Mouse (Mus musculus) liver, embryonic 11.5 days (tissue): ENCODE measurements around the gene Dhx30. TPM values are rescaled to one million over a fixed set of nuclear protein-coding genes. Genes with fewer than 3 reads are reported as not detected.
"Not testable (repeated sequence)": the region's sequence is repeated elsewhere in the genome, so short reads cannot be mapped to it uniquely, and the experiment has no call there.

ENCODE experiments used
- ATAC-seq: fragments of 200-750 bp; cut with Nextera tagmentation; replicated peaks from 2 replicates; pipeline ENCODE4 v1.8.0; 2017; ENCODE audit warnings: moderate number of reproducible peaks, mild to moderate bottlenecking, moderate TSS enrichment, moderate library complexity; ENCODE audit not compliant: low FRiP score
- DNase-seq: peaks from one replicate; pipeline ENCODE4 v3.0.0-alpha.2; 2017; ENCODE audit warnings: low spot score
- H3K27ac ChIP-seq: fragments of 300-500 bp; sonication (generic); 2 replicates; pipeline ENCODE4 v1.5.1; 2014; ENCODE audit warnings: mild to moderate bottlenecking, low read depth, low read length, control low read depth
- H3K27me3 ChIP-seq: fragments of 300-500 bp; sonication (generic); replicated peaks from 2 replicates; pipeline ENCODE4 v1.6.1; 2014; ENCODE audit warnings: low read length, mixed read lengths; ENCODE audit not compliant: control insufficient read depth, insufficient read depth
- H3K36me3 ChIP-seq: fragments of 300-500 bp; sonication (generic); 2 replicates; pipeline ENCODE4 v1.6.1; 2014; ENCODE audit warnings: mild to moderate bottlenecking, low read length, moderate library complexity, mixed read lengths; ENCODE audit not compliant: control insufficient read depth, insufficient read depth
- H3K4me1 ChIP-seq: fragments of 300-500 bp; sonication (generic); replicated peaks from 2 replicates; pipeline ENCODE4 v1.6.1; 2014; ENCODE audit warnings: low read length, mixed read lengths; ENCODE audit not compliant: control insufficient read depth, insufficient read depth
- H3K4me2 ChIP-seq: fragments of 300-500 bp; sonication (generic); 2 replicates; pipeline ENCODE4 v1.6.1; 2014; ENCODE audit warnings: mild to moderate bottlenecking, control low read depth, moderate library complexity
- H3K4me3 ChIP-seq: fragments of 300-500 bp; sonication (generic); 2 replicates; pipeline ENCODE4 v1.5.1; 2014; ENCODE audit warnings: low read depth, low read length, control low read depth
- H3K9ac ChIP-seq: fragments of 300-500 bp; sonication (generic); 2 replicates; pipeline ENCODE4 v1.6.1; 2014; ENCODE audit warnings: low read depth, low read length, control low read depth
- H3K9me3 ChIP-seq: fragments of 300-500 bp; sonication (generic); 2 replicates; pipeline ENCODE4 v1.6.1; 2016; ENCODE audit warnings: low read length, inconsistent platforms, mixed read lengths; ENCODE audit not compliant: control insufficient read depth
- WGBS: fragments of 180-500 bp; shearing (Covaris S2); extraction: QIAGEN DNeasy Blood & Tissue Kit; methylation state at CpG from one replicate; pipeline ENCODE4 v1.1.7; 2014; 5-methylcytosine and 5-hydroxymethylcytosine counted together
- polyA plus RNA-seq: library from polyadenylated mRNA; unstranded; fragments of >200 nt; fragmentation: Nextera tagmentation; extraction: Ambion mirVana; gene quantifications from 2 replicates; pipeline ENCODE4 v1.2.1, GENCODE M21; 2014

The Dhx30 gene
- polyA plus RNA-seq, 1 experiment from 2014 or later = 124 TPM

- DNase-seq (no peak), ATAC-seq (no peak)
- H3K9ac ChIP-seq = peak overlapping the region; percentile 97
- 44% methylated on average over 6 of the region's 6 CpGs for WGBS
- no peaks in the 10 kb centered on the region for H3K27me3 ChIP-seq
- H3K36me3 ChIP-seq = peaks cover 17% of the 10 kb centered on the region
- peak overlapping the region; percentile 92 for H3K4me2 ChIP-seq
- H3K4me1 ChIP-seq = peaks cover 16% of the 10 kb centered on the region
- no peaks in the 10 kb centered on the region for H3K9me3 ChIP-seq
- peak overlapping the region; percentile 92 for H3K4me3 ChIP-seq
- H3K27ac ChIP-seq = no peak overlapping the region
Measured at GRCm38 (mm10) chr9:110132921-110133320, 15.3 kb upstream of the Dhx30 start.

GRCm38 (mm10) chr9:110132201-110132605 is 14.6 kb upstream of the Dhx30 start:
- Histone ChIP-seq H3K9me3 (no peaks in the 10 kb centered on the region), H3K36me3 (peaks cover 17% of the 10 kb centered on the region), H3K4me2 (peak overlapping the region; percentile 92), H3K27me3 (no peaks in the 10 kb centered on the region), H3K4me1 (peaks cover 16% of the 10 kb centered on the region), H3K4me3 (peak overlapping the region; percentile 92), H3K27ac (peak overlapping the region; percentile 99), H3K9ac (peak overlapping the region; percentile 97)
- ATAC-seq = peak; percentile 48
- DNase-seq = no peak
- 0% methylated on average over 36 of the region's 38 CpGs for WGBS

- ATAC-seq (peak; percentile 92), DNase-seq (peak; percentile 100)
- Histone ChIP-seq H3K4me3 (peak overlapping the region; percentile 92), H3K9me3 (no peaks in the 10 kb centered on the region), H3K9ac (peak overlapping the region; percentile 97), H3K27ac (peak overlapping the region; percentile 99), H3K4me1 (peaks cover 16% of the 10 kb centered on the region), H3K4me2 (peak overlapping the region; percentile 92), H3K27me3 (no peaks in the 10 kb centered on the region), H3K36me3 (peaks cover 16% of the 10 kb centered on the region)
- under 1% methylated on average over 64 of the region's 64 CpGs for WGBS
Measured at GRCm38 (mm10) chr9:110131525-110132197, 14.0 kb upstream of the Dhx30 start.

GRCm38 (mm10) chr9:110130896-110131524 is 13.4 kb upstream of the Dhx30 start:
- Histone ChIP-seq H3K27ac (peak overlapping the region; percentile 99), H3K4me3 (peak overlapping the region; percentile 92), H3K36me3 (peaks cover 9% of the 10 kb centered on the region), H3K9ac (peak overlapping the region; percentile 97), H3K27me3 (no peaks in the 10 kb centered on the region), H3K9me3 (no peaks in the 10 kb centered on the region), H3K4me2 (peak overlapping the region; percentile 92), H3K4me1 (peaks cover 16% of the 10 kb centered on the region)
- DNase-seq (no peak), ATAC-seq (peak; percentile 1; the same call in 1 of the 2 replicates)
- 20% methylated on average over 10 of the region's 10 CpGs for WGBS

- not testable (repeated sequence) for H3K4me2 ChIP-seq, H3K4me3 ChIP-seq, H3K36me3 ChIP-seq, H3K9me3 ChIP-seq, DNase-seq, H3K9ac ChIP-seq, H3K27me3 ChIP-seq, ATAC-seq, H3K27ac ChIP-seq, H3K4me1 ChIP-seq
- 47% methylated on average over 2 of the region's 2 CpGs for WGBS
Measured at GRCm38 (mm10) chr9:110124008-110124540, 6.4 kb upstream of the Dhx30 start.

- H3K4me3 ChIP-seq = no peak overlapping the region
- H3K9me3 ChIP-seq = no peaks in the 10 kb centered on the region
- no peak for DNase-seq
- ATAC-seq = no peak
- no peak overlapping the region for H3K4me2 ChIP-seq
- H3K4me1 ChIP-seq = peaks cover 7% of the 10 kb centered on the region
- H3K27me3 ChIP-seq = no peaks in the 10 kb centered on the region
- 77% methylated on average over 2 of the region's 2 CpGs for WGBS
- no peaks in the 10 kb centered on the region; the same call in 1 of the 2 replicates for H3K36me3 ChIP-seq
- H3K27ac ChIP-seq = no peak overlapping the region
- H3K9ac ChIP-seq = no peak overlapping the region
Measured at GRCm38 (mm10) chr9:110123322-110123721, 5.7 kb upstream of the Dhx30 start.

- DNase-seq (no peak), ATAC-seq (no peak)
- Histone ChIP-seq H3K4me2 (no peak overlapping the region), H3K4me3 (no peak overlapping the region), H3K27ac (no peak overlapping the region), H3K36me3 (no peaks in the 10 kb centered on the region; the same call in 1 of the 2 replicates), H3K9me3 (no peaks in the 10 kb centered on the region), H3K9ac (no peak overlapping the region), H3K27me3 (no peaks in the 10 kb centered on the region), H3K4me1 (peaks cover 11% of the 10 kb centered on the region)
- 81% methylated on average over 4 of the region's 4 CpGs for WGBS
Measured at GRCm38 (mm10) chr9:110121424-110121823, 3.8 kb upstream of the Dhx30 start.

GRCm38 (mm10) chr9:110118249-110118648 is 619 bp upstream of the Dhx30 start:
- WGBS = 64% methylated on average over 1 of the region's 1 CpGs
- H3K9me3 ChIP-seq = no peaks in the 10 kb centered on the region
- peak overlapping the region; percentile 94 for H3K4me3 ChIP-seq
- peak overlapping the region; percentile 84 for H3K4me2 ChIP-seq
- no peak for ATAC-seq
- peaks cover 5% of the 10 kb centered on the region; the same call in 1 of the 2 replicates for H3K36me3 ChIP-seq
- no peak for DNase-seq
- H3K27me3 ChIP-seq = no peaks in the 10 kb centered on the region
- peaks cover 13% of the 10 kb centered on the region for H3K4me1 ChIP-seq
- no peak overlapping the region; the same call in 1 of the 2 replicates for H3K27ac ChIP-seq
- H3K9ac ChIP-seq = peak overlapping the region; percentile 83
